Mouse (Mus musculus): ENCODE results near the gene Gtf3c6.

Gene Gtf3c6

DNA sequence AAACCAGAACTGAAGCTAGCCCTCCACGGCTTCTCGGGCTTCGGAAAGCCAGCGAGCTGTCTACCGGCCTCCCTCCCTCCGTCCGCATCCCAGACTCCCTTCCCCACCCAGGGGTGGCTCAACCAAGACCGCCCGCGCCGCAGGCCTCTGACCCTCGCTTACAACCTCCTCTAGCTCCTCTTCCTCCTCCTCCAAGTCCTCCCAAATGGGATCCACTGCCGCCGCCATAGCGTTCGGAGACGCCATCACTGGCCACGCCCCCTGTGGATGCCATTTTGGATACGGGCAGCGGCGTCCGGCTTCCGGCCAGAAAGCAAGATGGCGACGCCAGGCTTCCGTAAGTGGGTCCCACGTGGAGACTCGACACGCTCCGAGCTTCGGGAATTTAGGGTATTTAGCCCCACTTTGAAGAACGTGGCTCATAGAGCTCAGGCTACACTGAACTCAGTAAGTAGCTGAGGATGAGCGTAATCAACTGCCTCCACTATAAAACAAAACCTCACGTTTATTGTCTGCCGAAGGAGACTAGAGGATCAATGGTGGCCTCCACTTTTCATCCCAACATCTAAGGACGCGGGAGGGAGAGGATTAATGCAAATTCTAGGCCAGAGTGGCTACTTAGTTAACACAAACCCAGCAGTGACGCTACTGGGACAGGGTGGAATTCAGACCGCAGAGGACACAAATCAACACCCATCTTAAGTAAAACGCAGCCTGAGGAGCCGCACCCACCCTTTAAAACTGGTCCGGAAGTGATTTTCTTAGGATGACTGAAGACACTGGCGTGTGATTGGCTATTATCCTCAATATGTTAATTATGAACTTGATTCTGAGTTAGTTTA is at the start of gene Gtf3c6:
Gene Gtf3c6, minus strand, starts transcription at position 695 of the 842 bp plus-strand sequence.
- DNase-seq = peak; percentile 95

DNA sequence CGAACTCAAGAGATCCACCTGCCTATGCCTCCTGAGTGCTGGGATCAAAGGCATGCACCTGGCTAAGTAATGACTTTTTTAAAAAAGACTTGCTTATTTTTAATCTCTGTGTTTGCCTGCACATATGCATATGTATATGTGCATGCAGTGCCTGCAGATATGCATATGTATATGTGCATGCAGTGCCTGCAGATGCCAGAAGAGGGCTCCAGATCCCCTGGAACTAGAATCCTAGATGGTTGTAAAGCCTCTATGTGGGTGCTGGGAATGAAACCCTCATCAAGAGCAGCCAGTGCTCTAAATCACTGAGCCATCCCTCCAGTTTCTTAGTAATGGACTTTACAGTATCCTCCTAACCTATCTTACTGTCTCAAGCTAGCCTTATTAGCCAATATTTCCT is 48.1 kb upstream of the Gtf3c6 start:
- DNase-seq = no peak

DNA sequence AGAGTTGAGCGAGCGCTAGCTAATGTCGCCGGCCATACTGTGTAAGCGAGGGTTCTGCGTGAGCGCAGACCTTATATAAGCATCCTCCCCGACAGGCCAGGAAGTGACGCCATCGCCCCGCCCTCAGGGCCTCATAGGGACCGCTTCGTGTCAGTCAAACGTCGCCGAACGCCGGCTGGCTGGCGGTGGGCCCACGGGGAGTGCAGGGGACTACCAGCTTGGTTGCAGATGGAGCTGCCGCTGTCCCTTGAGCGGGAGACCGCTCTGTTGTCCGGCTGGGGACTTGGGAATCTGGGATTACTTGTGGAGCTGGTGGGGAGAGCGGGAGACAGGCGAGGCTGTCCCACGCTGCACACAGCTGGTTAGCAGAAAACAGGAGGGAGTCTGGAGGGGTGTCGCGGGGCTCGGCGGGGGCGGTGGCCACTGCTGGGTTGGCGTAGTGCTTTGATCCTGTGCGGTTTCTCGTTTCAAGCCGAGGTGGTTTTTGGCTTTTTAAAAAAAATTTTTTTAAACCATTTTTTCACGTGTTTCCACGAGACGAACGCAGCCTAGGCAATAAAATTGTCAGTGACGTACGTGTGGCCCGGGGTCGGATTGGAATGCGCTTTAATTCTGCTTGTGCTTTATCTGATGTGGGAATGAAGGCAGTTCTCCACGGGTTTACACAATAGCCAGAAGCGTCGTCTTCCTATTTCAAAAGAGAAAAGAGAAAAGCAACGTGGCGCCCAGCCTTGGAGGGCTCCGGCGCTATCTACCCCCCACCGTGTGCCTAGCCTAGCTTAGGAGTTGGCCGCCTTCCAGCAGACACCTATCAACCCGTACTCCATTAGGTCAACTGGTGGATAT is 44.5 kb upstream of the Gtf3c6 start, which contains the start of gene Amd1:
Gene Amd1, minus strand, starts transcription at position 47 of the 846 bp plus-strand sequence.
- peak; percentile 99 for DNase-seq

DNA sequence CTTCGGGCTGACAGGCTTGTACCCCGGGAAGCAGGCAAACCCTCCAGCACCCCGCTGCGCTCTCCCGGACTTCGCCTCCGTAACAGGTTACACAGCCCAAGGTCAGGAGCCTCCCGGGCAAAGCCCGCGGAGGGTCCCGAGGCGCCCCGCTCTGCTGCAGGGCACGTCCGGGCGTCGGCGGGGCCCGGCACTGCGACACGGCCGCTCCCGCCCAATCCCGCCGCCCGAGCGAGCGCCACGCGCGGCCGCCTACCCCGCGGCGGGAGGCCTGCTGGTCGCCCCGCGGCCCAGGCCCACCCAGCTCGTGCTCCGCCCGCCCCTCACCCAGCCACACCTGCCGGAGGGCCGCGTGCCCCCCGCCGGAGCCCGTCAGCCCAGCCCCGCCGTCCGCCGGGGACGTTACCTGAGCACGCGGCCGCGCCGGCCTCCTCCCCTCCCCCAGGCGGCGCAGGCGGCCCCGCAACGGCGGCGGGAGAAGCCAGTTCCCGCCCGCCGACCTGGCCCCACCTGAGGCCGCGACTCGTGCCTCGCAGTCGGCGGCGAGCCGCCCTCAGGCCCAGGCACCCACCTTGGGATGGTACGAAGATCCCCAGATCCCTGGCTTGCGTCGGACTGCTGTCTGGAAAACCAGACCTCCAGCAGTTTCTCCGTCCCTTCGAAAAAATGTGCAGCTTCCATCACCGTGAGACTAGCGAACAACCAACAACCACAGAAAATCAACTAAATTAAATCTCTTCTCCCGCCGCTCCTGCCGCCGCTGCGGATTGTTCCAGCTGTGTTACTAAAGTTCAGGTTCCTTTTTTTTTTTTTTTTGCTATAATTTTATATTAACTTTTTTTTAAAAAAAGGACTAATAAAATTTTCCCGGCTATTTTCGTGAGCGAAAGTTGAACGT is 43.5 kb upstream of the Gtf3c6 start:
- peak; percentile 33 for DNase-seq

DNA sequence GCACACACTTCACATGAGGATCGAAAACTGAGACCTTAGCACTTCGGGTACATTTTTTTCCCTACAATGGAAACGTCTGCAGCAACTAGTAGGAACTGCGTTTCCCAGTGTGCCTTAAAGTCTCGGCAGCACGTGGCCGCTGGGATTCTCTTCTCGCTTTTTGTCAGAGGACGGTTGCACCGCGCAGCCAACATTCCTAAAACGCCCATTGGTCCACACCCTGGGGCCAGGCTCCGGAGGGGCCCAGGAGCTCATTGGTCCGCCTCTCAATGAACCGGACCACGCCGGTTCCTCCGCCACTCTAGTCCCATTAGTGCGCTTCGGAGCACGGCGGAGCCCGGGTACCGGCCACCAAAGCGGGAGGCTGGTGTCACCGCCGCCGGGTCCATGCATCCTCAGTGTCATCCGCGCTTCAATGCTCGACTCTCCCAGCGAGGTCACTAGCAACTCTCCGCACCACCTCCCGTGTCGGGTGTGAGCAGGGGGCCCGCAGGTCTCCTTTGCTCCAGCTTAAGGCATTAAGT is 42.8 kb upstream of the Gtf3c6 start:
- DNase-seq = peak; percentile 87

DNA sequence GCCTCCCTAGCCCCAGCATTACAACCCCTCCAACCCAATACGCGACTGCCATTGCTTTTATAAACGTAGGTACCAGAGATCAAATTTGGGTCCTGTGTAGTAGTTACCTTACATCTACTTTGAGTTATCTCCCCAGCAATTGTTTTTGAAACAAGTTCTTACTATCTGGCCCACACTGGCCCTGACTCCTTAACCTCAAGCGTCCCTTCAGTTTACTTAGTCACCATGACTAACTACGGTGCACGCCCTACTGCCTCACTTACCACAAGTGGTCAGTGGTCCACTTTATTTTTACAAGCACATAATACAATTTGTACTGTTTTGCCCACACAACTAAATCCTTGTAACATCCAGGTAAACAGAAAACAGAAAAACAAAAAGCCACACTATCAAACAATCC is 34.7 kb upstream of the Gtf3c6 start:
- no peak for DNase-seq

DNA sequence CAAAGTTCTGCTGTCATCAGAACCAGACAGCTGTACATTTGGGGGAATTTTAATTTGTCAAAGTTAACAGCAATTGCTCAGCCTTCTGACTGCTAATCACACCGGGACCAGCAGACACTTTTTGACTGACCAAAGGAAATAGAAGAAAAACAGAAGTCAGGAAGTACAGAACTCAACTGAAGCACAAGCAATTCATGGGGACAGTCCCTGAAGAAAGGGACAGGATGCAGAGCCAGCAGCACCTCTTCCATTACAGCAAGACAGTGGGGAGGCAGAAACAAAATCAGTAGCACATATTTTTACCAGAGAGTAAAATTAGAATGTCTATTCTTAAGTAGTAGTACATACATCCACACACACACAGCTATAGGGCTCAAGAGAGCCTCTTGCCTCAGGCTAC is 28.9 kb upstream of the Gtf3c6 start:
- DNase-seq = no peak

DNA sequence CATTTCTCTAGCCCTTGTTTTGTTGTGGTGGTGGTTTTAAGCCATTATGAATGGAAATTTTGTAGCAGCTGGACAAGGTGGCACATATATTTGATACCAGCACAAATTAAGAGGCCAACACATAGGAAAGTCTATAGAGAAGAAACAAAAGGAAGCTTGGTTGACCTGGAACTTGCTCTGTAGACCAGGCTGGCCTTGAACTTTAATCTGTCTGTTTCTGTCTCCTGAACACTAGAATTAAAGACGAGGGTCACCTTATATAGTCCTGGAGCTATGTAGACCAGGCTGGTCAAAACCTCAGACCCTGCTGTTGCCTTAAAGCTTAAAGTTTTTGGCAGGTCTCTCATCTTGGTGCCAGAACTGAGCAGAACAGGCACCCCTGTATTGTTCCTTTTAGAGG is 27.7 kb upstream of the Gtf3c6 start:
- DNase-seq = no peak

DNA sequence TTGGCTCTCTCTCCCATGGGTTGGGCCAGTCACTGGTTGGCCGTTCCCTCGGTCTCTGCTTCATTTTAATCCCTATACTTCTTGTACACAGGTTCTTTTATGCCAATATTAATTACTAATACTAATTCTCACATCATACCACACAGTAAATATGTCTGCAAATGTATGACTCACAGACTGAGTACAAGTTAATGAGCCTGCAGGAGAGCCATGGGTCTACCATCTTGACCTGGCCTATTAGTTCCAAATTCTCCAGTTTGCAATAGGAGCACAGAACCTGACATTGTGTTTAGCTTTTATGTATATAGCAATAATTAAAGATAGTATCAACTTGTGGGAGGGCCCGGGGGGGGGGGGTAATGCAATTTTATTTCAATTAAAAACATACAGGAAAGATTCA is 27.1 kb upstream of the Gtf3c6 start:
- DNase-seq = no peak

DNA sequence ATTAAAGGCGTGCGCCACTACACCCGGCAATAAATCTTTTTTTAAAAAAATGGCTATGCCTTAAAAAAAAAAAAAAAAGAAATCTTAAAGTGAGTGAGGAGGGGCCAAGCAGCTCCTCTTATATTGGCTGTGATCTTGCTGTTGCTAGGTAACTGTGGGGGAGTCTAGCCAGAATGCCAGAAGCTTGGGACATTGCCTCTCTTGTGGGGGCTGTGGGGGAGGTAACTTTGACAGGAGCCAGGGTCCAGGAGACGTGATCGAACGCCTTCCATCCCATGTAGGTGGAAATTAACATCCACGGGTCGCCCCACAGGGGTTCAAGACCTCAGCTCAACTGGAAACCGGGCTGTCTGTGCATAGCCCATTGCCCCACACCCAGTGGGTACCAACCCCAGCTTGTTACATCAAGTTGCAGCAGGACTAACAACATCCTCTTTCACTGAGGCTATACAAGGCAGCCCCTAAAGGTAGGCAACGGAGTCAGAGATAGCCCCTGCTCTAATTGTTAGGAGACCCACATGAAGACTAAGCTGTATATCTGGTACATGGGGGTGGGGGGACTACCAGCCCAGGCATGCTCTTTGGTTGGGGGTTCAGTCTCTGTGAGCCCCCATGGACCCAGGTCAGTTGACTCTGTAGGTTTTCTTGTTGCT is 26.4 kb upstream of the Gtf3c6 start:
- DNase-seq = no peak

DNA sequence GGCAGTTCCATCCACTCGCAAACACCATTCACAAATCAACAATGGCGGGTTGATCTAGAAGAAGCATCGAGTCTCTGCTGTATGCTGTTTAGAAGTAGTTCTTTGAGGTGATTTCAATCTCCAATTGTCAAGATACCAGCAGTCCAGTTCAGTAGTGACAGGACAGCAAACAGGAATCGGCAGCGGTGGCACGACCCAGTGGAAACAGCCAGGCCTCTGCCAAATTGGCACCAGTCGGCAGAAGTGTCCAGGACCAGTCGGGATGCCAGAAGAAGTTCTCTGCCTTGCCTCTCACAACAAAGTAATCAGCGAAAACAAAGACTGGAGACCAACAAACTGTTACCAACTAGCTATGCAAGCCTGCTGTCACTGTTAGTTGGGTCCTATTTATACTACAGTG is 25.7 kb upstream of the Gtf3c6 start:
- DNase-seq = no peak

DNA sequence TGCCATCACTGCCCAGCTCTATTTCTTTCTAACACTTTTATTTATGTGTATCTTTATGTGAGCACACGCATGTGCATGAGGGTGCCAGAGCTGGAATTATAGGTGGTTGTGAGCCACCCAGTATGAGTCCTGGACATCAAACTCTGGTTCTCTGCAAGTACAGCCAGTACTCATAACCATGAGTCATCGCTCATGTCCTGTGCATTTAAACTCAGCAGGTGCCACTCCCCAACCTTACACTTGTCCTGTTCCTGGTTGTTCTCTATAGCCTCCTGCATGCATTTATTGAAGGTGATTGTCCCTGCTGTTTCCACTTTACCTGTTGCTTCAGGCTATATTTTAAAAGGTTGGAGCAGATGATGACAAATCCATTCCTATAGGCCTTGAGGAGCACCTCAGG is 23.7 kb upstream of the Gtf3c6 start:
- DNase-seq = no peak

DNA sequence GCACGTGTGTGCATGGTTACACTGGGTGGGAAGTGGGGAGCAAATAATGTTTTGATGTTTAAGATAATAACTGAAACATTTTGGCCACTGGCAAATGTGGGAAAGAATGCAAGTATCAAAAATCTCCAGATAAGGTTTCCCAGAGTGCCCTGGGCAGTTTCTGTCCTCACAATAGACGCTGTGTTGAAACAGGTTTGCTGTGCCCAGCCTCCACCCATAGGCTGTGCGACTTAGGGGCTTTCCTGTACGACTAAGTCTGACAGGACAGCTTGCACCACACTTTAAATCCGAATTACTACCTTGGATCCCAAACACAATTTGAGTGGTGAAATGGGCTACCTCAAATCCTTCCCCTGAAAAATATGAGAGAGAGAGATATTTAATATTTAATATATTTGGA is 20.4 kb upstream of the Gtf3c6 start:
- DNase-seq = no peak

DNA sequence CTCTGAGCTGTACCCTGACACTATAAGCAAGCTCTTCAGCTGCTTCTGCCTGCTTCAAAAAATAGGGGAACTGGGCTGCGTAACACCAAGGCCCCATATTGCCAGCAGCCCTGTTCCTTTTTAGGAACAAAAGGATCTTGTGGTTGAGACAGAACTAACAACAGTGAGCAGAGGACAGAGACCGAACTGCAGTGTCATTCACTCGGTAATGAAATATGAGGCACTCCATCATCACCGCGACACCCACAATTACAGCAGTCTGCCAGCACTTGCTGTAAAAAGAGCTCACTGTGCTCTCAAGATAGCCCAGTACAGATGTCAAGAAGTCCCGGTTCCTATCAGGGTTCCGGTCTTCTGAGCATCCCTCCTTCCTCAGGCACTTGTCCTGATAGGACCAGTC is 18.1 kb upstream of the Gtf3c6 start:
- no peak for DNase-seq

DNA sequence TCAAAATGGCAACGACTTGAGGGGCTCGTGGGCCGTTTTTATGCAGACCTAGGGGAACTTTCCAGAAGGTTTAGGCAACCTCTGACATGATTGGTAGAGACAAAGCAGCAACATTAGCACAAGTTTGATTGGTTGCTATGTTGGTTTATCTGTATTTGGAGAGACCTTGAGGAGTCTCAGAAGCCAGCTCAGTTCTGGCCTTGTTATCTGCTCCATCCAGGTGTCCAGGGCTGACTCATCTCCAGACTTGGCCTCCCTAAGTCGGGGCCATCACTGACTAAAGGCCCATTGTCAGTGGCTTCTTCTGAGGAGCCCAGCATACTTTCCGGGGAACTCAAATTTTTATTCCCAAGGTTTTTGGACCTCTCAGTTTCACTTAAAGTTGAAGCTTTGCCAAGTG is 16.0 kb upstream of the Gtf3c6 start:
- no peak for DNase-seq

DNA sequence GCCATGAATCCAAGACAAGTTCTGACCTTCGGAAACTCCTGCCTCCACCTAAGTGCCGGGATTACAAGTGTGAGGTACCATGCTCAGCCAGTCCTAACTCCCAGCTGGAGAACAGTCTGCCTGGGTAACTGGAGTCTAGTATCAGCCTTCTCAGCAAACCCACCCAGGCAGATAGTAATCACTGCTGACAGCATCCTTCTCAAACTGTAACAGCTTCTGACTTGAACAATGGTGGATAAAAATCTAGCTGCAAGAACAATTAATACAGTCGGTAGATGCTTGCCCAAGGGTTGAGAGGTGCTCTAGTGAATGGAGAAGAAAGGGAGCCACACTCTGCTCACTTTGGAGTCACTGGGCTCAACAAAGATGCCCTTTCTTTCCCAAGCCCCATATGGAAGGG is 13.3 kb upstream of the Gtf3c6 start:
- no peak for DNase-seq

DNA sequence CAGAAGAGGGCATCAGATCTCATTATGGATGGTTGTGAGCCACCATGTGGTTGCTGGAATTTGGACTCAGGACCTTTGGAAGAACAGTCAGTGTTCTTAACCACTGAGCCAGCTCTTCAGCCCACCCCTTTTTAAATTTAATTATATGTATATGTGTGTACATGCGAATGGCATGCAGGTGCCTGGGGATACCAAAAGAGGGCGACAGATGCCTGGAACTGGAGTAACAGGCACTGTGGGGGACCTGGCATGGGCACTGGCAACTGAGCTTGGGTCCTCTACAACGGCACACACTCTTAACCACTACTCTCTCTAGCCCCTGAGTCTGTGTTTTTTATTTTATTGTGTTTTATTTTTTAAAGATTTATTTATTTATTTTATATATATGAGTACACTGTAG is 7.0 kb upstream of the Gtf3c6 start:
- DNase-seq = no peak

DNA sequence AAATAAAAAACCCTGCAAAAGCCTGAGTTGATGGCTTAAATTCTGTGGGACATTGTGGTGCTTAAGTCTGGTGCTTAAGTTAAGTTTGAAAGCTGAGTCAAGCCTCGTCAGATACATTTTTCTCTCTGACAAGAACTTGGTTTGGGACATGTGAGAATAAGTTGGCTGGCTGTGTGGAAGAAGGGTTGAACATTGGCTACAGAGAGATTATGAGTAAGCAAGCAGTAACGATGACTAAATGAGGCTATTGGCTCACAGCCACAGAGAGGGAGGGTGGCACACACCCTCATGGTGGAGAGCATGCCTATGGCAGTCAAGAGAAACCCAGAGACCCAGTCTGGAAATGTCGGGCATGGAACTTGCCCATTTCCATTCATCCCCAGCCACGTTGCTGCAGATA is 5.8 kb upstream of the Gtf3c6 start:
- peak; percentile 86 for DNase-seq

DNA sequence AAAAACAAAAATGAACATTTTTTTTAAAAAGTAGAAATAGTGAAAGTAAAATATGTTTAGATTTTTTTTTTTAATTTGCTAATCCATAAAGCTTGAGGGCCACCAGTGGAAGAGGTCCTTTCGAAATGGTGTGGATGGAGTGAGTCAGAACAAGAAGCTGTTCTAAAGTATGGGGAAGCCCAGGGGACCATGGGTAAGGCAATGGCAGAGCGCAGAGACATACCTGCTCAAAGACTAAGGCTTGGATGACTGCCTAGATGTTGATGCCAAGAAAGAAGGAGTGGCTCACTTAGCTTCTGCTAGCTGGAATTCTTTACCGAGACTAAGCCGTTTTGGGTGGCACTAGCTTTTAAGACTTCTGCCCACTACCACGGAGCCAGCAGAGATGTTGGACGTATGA is 4.3 kb upstream of the Gtf3c6 start:
- no peak for DNase-seq

DNA sequence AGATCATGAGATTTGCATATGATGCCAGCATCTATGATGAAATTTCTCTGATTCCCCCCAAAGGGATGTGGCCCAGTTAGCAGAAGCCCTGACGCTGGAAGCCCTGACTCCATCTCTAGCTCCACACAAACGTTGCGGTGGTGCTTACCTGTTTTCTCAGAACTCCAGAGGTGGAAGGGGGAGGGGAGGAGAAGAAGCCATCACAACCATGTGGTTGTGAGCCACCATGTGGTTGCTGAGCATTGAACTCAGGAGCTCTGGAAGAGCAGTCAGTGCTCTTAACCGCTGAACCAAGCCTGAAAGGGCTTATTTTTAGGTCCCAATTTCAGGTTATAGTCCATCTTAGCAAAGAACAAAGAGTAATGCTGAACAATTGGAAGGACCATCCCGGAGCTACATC is 2.4 kb upstream of the Gtf3c6 start:
- no peak for DNase-seq

DNA sequence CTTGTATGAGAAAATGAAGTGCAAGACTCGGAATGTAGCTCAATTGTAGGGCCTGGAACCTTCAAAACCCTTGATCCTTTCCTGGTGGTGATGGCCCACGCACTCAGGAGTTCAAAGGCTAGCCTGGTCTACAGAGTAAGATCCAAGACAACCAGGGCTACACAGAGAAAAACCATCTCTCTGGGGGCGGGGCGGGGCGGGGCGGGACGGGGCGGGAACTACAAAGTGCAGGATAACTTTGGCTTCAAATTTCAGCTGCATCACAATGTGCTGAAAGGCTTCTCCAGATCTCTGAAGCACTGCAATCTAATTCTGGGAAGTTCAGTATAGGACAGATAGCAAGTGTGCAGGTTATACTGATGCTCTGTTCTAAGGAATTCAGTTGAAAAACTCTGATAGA is 1.6 kb upstream of the Gtf3c6 start:
- no peak for DNase-seq

DNA sequence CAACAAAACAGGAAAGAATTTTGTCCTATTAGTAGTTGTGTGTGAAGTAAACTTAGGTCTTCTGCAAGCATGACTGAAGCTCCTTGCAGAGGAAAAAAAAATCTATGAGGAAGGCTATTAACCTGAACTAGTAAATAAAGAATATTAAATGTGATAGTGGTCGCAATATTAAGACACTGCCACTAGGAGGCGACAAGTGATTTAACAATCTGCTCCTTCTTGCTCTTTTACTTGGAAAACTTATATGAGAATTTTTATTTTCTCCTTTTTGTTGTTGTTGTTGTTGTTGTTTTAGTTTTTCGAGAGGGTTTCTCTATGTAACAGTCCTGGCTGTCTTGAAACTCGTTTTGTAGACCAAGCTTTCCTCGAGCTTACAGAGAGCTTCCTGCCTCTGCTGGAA is 1.1 kb upstream of the Gtf3c6 start:
- peak; percentile 81 for DNase-seq

Measured in kidney, adult 9 months (tissue).